Mouse (Mus musculus) midbrain, embryonic 15.5 days (tissue): ENCODE measurements around the gene Crybg3. TPM values are rescaled to one million over a fixed set of nuclear protein-coding genes. Genes with fewer than 3 reads are reported as not detected.
"Not testable (repeated sequence)": the region's sequence is repeated elsewhere in the genome, so short reads cannot be mapped to it uniquely, and the experiment has no call there.

Experiments used
- ATAC-seq: fragments of 200-750 bp; cut with Nextera tagmentation; replicated peaks from 2 replicates; pipeline ENCODE4 v1.8.0; 2017; ENCODE audit warnings: moderate TSS enrichment
- H3K27ac ChIP-seq: fragments of 300-500 bp; sonication (generic); 2 replicates; pipeline ENCODE4 v1.5.1; 2015; ENCODE audit warnings: mild to moderate bottlenecking, inconsistent platforms
- H3K27me3 ChIP-seq: fragments of 300-500 bp; sonication (generic); replicated peaks from 2 replicates; pipeline ENCODE4 v1.6.1; 2015; ENCODE audit warnings: inconsistent platforms
- H3K36me3 ChIP-seq: fragments of 300-500 bp; sonication (generic); replicated peaks from 2 replicates; pipeline ENCODE4 v1.6.1; 2015; ENCODE audit warnings: inconsistent platforms
- H3K4me1 ChIP-seq: fragments of 300-500 bp; sonication (generic); 2 replicates; pipeline ENCODE4 v1.6.1; 2015; ENCODE audit warnings: inconsistent platforms
- H3K4me2 ChIP-seq: fragments of 300-500 bp; sonication (generic); 2 replicates; pipeline ENCODE4 v1.6.1; 2015; ENCODE audit warnings: inconsistent platforms, mild to moderate bottlenecking, moderate library complexity
- H3K4me3 ChIP-seq: fragments of 300-500 bp; sonication (generic); 2 replicates; pipeline ENCODE4 v1.5.1; 2015; ENCODE audit warnings: mild to moderate bottlenecking, inconsistent platforms
- H3K9ac ChIP-seq: fragments of 300-500 bp; sonication (generic); 2 replicates; pipeline ENCODE4 v1.6.1; 2015; ENCODE audit warnings: mild to moderate bottlenecking, inconsistent platforms
- H3K9me3 ChIP-seq: fragments of 300-500 bp; sonication (generic); 2 replicates; pipeline ENCODE4 v1.6.1; 2016; ENCODE audit warnings: inconsistent platforms
- WGBS: fragments of 180-500 bp; shearing (Covaris S2); methylation state at CpG from one replicate; pipeline ENCODE4 v1.1.7; 2015; ENCODE audit warnings: mixed read lengths; 5-methylcytosine and 5-hydroxymethylcytosine counted together
- polyA plus RNA-seq: library from polyadenylated mRNA; unstranded; fragments of >200 nt; fragmentation: Nextera tagmentation; extraction: Ambion mirVana; gene quantifications from 2 replicates; pipeline ENCODE4 v1.2.1, GENCODE M21; 2015

Gene Crybg3
- polyA plus RNA-seq, 1 experiment from 2014 or later, result 3.0 TPM

GRCm38 (mm10) chr16:59471637-59472278 is 129.0 kb downstream of the Crybg3 start, which contains the start of gene Riox2:
Riox2 (plus strand) TSS chr16:59471775.
- 1% methylated on average over 56 of the region's 56 CpGs for WGBS

GRCm38 (mm10) chr16:59469846-59470245 is 130.9 kb downstream of the Crybg3 start:
- Histone ChIP-seq H3K4me1 (peaks cover 7% of the 10 kb centered on the region; the same call in 1 of the 2 replicates), H3K27ac (no peak overlapping the region), H3K4me2 (no peak overlapping the region), H3K27me3 (no peaks in the 10 kb centered on the region), H3K9ac (no peak overlapping the region), H3K36me3 (no peaks in the 10 kb centered on the region), H3K9me3 (no peaks in the 10 kb centered on the region), H3K4me3 (no peak overlapping the region)
- no peak for ATAC-seq
- 91% methylated on average over 1 of the region's 1 CpGs for WGBS

More at GRCm38 (mm10) chr16:59471637-59472278, 129.0 kb downstream of the Crybg3 start, which contains the start of gene Riox2:
- H3K27me3 ChIP-seq, result no peaks in the 10 kb centered on the region
- H3K36me3 ChIP-seq, result no peaks in the 10 kb centered on the region
- H3K9ac ChIP-seq, result peak within 1 kb of the TSS; percentile 54; the same call in 1 of the 2 replicates
- peak within 1 kb of the TSS; percentile 83 for H3K4me2 ChIP-seq
- peak within 1 kb of the TSS; percentile 77 for H3K4me3 ChIP-seq
- ATAC-seq, result peak; percentile 96
- no peak within 1 kb of the TSS for H3K27ac ChIP-seq
- H3K9me3 ChIP-seq, result no peaks in the 10 kb centered on the region
- peaks cover 7% of the 10 kb centered on the region; the same call in 1 of the 2 replicates for H3K4me1 ChIP-seq

GRCm38 (mm10) chr16:59463973-59464372 is 136.8 kb downstream of the Crybg3 start:
- H3K9ac ChIP-seq, result no peak overlapping the region
- H3K9me3 ChIP-seq, result no peaks in the 10 kb centered on the region
- no peaks in the 10 kb centered on the region for H3K27me3 ChIP-seq
- no peak overlapping the region for H3K4me2 ChIP-seq
- ATAC-seq, result no peak
- 88% methylated on average over 6 of the region's 6 CpGs for WGBS
- no peak overlapping the region for H3K27ac ChIP-seq
- H3K36me3 ChIP-seq, result no peaks in the 10 kb centered on the region
- H3K4me1 ChIP-seq, result no peaks in the 10 kb centered on the region
- H3K4me3 ChIP-seq, result no peak overlapping the region

GRCm38 (mm10) chr16:59463567-59463966 is 137.2 kb downstream of the Crybg3 start:
- H3K4me2 ChIP-seq, result no peak overlapping the region
- WGBS, result 76% methylated on average over 4 of the region's 4 CpGs

GRCm38 (mm10) chr16:59459259-59459861 is 141.4 kb downstream of the Crybg3 start:
- WGBS, result 85% methylated on average over 5 of the region's 5 CpGs
- not testable (repeated sequence) for ATAC-seq, H3K4me3 ChIP-seq, H3K36me3 ChIP-seq, H3K4me2 ChIP-seq, H3K27ac ChIP-seq, H3K4me1 ChIP-seq, H3K9ac ChIP-seq, H3K27me3 ChIP-seq, H3K9me3 ChIP-seq

More at GRCm38 (mm10) chr16:59463567-59463966, 137.2 kb downstream of the Crybg3 start:
- H3K36me3 ChIP-seq, result no peaks in the 10 kb centered on the region
- no peak overlapping the region for H3K4me3 ChIP-seq
- no peaks in the 10 kb centered on the region for H3K9me3 ChIP-seq
- H3K4me1 ChIP-seq, result no peaks in the 10 kb centered on the region
- H3K27ac ChIP-seq, result no peak overlapping the region
- no peak for ATAC-seq
- no peak overlapping the region for H3K9ac ChIP-seq
- H3K27me3 ChIP-seq, result no peaks in the 10 kb centered on the region

- Histone ChIP-seq H3K9me3 (no peaks in the 10 kb centered on the region), H3K36me3 (no peaks in the 10 kb centered on the region), H3K4me2 (no peak overlapping the region), H3K9ac (no peak overlapping the region), H3K4me3 (no peak overlapping the region), H3K4me1 (no peaks in the 10 kb centered on the region), H3K27ac (no peak overlapping the region), H3K27me3 (no peaks in the 10 kb centered on the region)
- no peak for ATAC-seq
- 89% methylated on average over 5 of the region's 5 CpGs for WGBS
Measured at GRCm38 (mm10) chr16:59451813-59452212, 149.0 kb downstream of the Crybg3 start.

- Histone ChIP-seq H3K4me1 (no peaks in the 10 kb centered on the region), H3K36me3 (no peaks in the 10 kb centered on the region), H3K27ac (no peak overlapping the region), H3K27me3 (no peaks in the 10 kb centered on the region), H3K9ac (no peak overlapping the region), H3K4me3 (no peak overlapping the region), H3K4me2 (no peak overlapping the region), H3K9me3 (no peaks in the 10 kb centered on the region)
- no peak for ATAC-seq
Measured at GRCm38 (mm10) chr16:59449092-59449491, 151.7 kb downstream of the Crybg3 start.

- WGBS, result 85% methylated on average over 1 of the region's 1 CpGs
- no peaks in the 10 kb centered on the region for H3K36me3 ChIP-seq
- ATAC-seq, result no peak
- no peak overlapping the region for H3K4me3 ChIP-seq
- no peak overlapping the region for H3K9ac ChIP-seq
- H3K27ac ChIP-seq, result no peak overlapping the region
- H3K27me3 ChIP-seq, result no peaks in the 10 kb centered on the region
- no peak overlapping the region for H3K4me2 ChIP-seq
- no peaks in the 10 kb centered on the region for H3K4me1 ChIP-seq
- H3K9me3 ChIP-seq, result no peaks in the 10 kb centered on the region
Measured at GRCm38 (mm10) chr16:59448181-59448580, 152.6 kb downstream of the Crybg3 start.

- no peak overlapping the region for H3K9ac ChIP-seq
- H3K27me3 ChIP-seq, result no peaks in the 10 kb centered on the region
- no peak overlapping the region for H3K4me3 ChIP-seq
- no peak overlapping the region for H3K4me2 ChIP-seq
- H3K36me3 ChIP-seq, result no peaks in the 10 kb centered on the region
- no peaks in the 10 kb centered on the region for H3K4me1 ChIP-seq
- no peak overlapping the region for H3K27ac ChIP-seq
- no peak for ATAC-seq
- 86% methylated on average over 7 of the region's 7 CpGs for WGBS
- no peaks in the 10 kb centered on the region for H3K9me3 ChIP-seq
Measured at GRCm38 (mm10) chr16:59444880-59445559, 155.8 kb downstream of the Crybg3 start.

Other genes starting within 250 kb of the Crybg3 start
- gene Olfr209, start 237.0 kb downstream of the Crybg3 start, polyA plus RNA-seq, result not detected in 2 replicates
- 0.06 and 0.13 TPM in 2 replicates for gene Gabrr3, start 193.6 kb downstream of the Crybg3 start, polyA plus RNA-seq
- gene Riox2, start 129.2 kb downstream of the Crybg3 start, polyA plus RNA-seq, result 13.6 and 14.0 TPM in 2 replicates
- 48.8 and 51.2 TPM in 2 replicates for gene Arl6, start 38.4 kb upstream of the Crybg3 start, polyA plus RNA-seq